Mouse (Mus musculus) MEL (cell line): ENCODE data around the gene Gm20807.
"Not testable (repeated sequence)": the region's sequence is repeated elsewhere in the genome, so short reads cannot be mapped to it uniquely, and the experiment has no call there.

Experiments
- CHD2 ChIP-seq: IDR thresholded peaks from 2 replicates; pipeline ENCODE4 v1.6.1; 2011; ENCODE audit warnings: low read length, improper control_type of control experiment
- CTCF ChIP-seq, 3 experiments: IDR thresholded peaks in 2 of 3; conservative IDR thresholded peaks in 1 of 3; 2 replicates each; pipeline ENCODE4 v1.5.1; 2011 to 2012; ENCODE audit warnings: low read length in 3 of 3, low read depth in 2 of 3, mild to moderate bottlenecking in 2 of 3, improper control_type of control experiment in 1 of 3, inconsistent platforms in 1 of 3, mixed read lengths in 1 of 3, moderate library complexity in 1 of 3; ENCODE audit not compliant: control insufficient read depth in 1 of 3, insufficient read depth in 1 of 3, poor library complexity in 1 of 3, severe bottlenecking in 1 of 3
- E2F4 ChIP-seq: IDR thresholded peaks from 2 replicates; pipeline ENCODE4 v1.6.1; 2011; ENCODE audit warnings: low read depth, low read length, improper control_type of control experiment, borderline replicate concordance
- ELF1 ChIP-seq: IDR thresholded peaks from 2 replicates; pipeline ENCODE4 v1.6.1; 2014; ENCODE audit warnings: low read depth, mild to moderate bottlenecking, inconsistent platforms, low read length, improper control_type of control experiment, moderate library complexity
- GATA1 ChIP-seq: IDR thresholded peaks from 2 replicates; pipeline ENCODE4 v1.6.1; 2011; ENCODE audit warnings: low read depth, low read length, improper control_type of control experiment
- MAX ChIP-seq: IDR thresholded peaks from 2 replicates; pipeline ENCODE4 v1.6.1; 2011; ENCODE audit warnings: low read length, improper control_type of control experiment
- POLR2AphosphoS5 ChIP-seq: IDR thresholded peaks from 2 replicates; pipeline ENCODE4 v1.6.1; 2012; ENCODE audit warnings: low read depth, borderline replicate concordance, mild to moderate bottlenecking, inconsistent platforms, low read length, moderate library complexity, mixed read lengths
- SIN3A ChIP-seq: IDR thresholded peaks from 2 replicates; pipeline ENCODE4 v1.6.1; 2012; ENCODE audit warnings: low read length, improper control_type of control experiment, inconsistent platforms
- TBP ChIP-seq: IDR thresholded peaks from 2 replicates; pipeline ENCODE4 v1.8.0; 2011; ENCODE audit warnings: low read depth, low read length, improper control_type of control experiment
- USF2 ChIP-seq, 2 experiments: IDR thresholded peaks; 2 replicates each; pipeline ENCODE4 v1.6.1; 2011 to 2012; ENCODE audit warnings: improper control_type of control experiment in 2 of 2, low read length in 2 of 2, borderline replicate concordance in 1 of 2, inconsistent platforms in 1 of 2, low read depth in 1 of 2, mild to moderate bottlenecking in 1 of 2; ENCODE audit not compliant: insufficient read depth in 1 of 2

DNA sequence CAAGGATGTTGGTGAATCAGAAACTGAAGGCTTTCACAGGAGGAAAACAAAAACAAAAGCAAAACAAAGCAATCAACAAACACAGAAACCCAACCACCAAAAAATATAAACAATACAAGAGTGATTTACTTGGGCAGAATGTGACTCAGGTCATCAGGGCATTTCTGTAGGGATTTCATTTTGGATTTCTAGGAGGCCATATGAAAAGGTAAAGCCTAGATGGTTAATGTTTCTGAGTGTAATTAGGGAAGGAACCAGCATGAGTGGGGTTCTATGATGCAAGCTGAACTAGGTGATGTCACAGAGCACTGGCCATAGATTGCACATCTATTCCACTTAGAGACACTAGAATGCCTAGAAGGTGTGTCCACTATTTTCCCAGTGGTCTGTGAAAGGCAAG is at the start of gene Gm20807:
- not testable (repeated sequence) for TF ChIP-seq GATA1; TBP; USF2 (IDR thresholded peaks at IDR 0.05; ENCODE audit: borderline replicate concordance in 1 of 2, insufficient read depth in 1 of 2, low read depth in 1 of 2, low read length in 2 of 2); ELF1; E2F4; CHD2; SIN3A; CTCF (IDR thresholded peaks at IDR 0.05 in 2 of 3, conservative IDR thresholded peaks at IDR 0.05 in 1 of 3; ENCODE audit: control insufficient read depth in 1 of 3, insufficient read depth in 1 of 3, low read depth in 2 of 3, low read length in 3 of 3, poor library complexity in 1 of 3, severe bottlenecking in 1 of 3); POLR2AphosphoS5; MAX
